Mouse (Mus musculus) lung, adult 2 months (tissue): ENCODE measurements around the gene Gm42906. TPM values are rescaled to one million over a fixed set of nuclear protein-coding genes. Genes with fewer than 3 reads are reported as not detected.

Experiments used
- DNase-seq: peaks from one replicate; pipeline ENCODE4 v3.0.0; 2022
- H3K4me1 ChIP-seq: fragments of 200-500 bp; 2 replicates; pipeline ENCODE4 v1.6.1; 2011; ENCODE audit warnings: low read length; ENCODE audit not compliant: control insufficient read depth, insufficient read depth
- H3K4me3 ChIP-seq: fragments of 200-500 bp; replicated peaks from 2 replicates; pipeline ENCODE3; 2011; ENCODE audit warnings: low read depth, mild to moderate bottlenecking, control low read depth, low read length; ENCODE audit errors: extremely low read depth
- CTCF ChIP-seq: fragments of 200-500 bp; IDR thresholded peaks from 2 replicates; pipeline ENCODE4 v1.5.1; 2011; ENCODE audit warnings: mild to moderate bottlenecking, low read length, control low read depth; ENCODE audit not compliant: insufficient read depth
- POLR2A ChIP-seq: fragments of 200-500 bp; IDR thresholded peaks from 2 replicates; pipeline ENCODE4 v1.6.1; 2011; ENCODE audit warnings: low read depth, mild to moderate bottlenecking, control low read depth, low read length, borderline replicate concordance; ENCODE audit errors: extremely low read depth
- WGBS: fragments of 180-500 bp; shearing (Covaris S2); methylation state at CpG from one replicate; pipeline ENCODE4 v1.1.7; 2018; 5-methylcytosine and 5-hydroxymethylcytosine counted together
- polyA plus RNA-seq: library from polyadenylated mRNA; depleted of rRNA; stranded (reverse); fragments of >200 nt; gene quantifications from 2 replicates; pipeline ENCODE4 v1.2.3, GENCODE M21; 2012

Gene Gm42906
- polyA plus RNA-seq, 1 experiment: not detected

DNA sequence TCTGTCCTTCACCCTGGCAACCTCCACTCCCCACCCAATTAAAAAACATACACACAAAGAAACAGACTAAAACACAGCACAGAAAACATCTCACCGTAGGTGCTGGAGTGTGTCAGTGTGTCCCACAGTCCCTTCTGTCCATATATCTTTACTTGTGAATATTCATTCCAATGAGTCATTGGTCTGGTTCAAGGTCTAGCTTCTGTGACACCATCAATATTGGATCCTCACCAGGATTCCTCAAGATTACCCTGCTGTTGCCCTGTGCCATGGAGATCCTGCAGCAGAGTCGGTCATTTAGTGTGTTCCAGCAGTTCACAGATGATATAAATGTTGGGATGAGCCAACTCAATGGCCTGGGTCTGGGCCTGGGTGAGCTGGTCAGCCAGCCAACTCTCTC, 152.0 kb downstream of the Gm42906 start:
- H3K4me3 ChIP-seq: no peak overlapping the region
- 86% methylated on average over 2 of the region's 2 CpGs for WGBS
- TF ChIP-seq CTCF (no peak), POLR2A (no peak)

DNA sequence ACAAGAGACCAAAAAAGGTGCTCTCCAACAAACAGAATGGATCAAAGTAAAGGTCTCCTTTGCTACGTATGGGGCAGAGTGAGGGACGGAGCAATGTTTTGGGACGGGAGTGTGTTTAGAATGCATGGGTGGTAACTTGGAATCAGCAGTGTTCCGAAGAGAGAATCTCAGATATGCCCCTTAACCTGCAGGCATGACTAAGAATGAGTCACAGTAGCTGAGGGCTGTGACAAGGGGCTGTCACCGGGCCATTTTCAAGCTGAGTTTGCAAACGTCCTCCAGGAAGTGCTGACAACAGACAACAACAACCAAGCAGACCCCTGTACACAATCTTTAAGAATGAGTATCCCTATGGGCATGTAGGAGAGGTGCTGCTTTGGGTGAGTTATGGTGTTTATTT, 153.7 kb downstream of the Gm42906 start:
- Histone ChIP-seq H3K4me3 (no peak overlapping the region), H3K4me1 (no peaks in the 10 kb centered on the region)
- no peak for TF ChIP-seq POLR2A
- TF ChIP-seq CTCF: no peak
- WGBS: 53% methylated on average over 6 of the region's 6 CpGs
- DNase-seq: no peak

More for the DNA sequence above, 152.0 kb downstream of the Gm42906 start:
- no peaks in the 10 kb centered on the region for H3K4me1 ChIP-seq
- no peak for DNase-seq

DNA sequence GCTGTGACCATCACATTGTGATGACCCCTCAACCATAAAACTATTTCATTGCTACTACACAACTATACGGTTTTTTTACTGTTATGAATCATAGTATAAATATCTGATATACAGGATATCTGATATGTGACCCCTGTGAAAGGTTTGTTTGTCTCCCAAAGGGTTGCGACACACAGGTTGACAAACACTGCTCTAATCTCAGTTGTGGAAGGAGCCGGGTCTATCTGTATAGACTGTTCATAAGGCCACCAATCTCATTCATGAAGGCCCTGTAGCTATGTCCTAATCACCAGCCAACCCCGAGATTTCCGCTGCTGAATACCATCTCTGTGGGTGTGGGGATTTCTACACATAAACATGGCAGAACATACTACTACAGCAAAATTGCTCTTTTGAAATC, 157.1 kb downstream of the Gm42906 start:
- Histone ChIP-seq H3K4me3 (no peak overlapping the region), H3K4me1 (no peaks in the 10 kb centered on the region)
- no peak for DNase-seq
- TF ChIP-seq POLR2A (no peak), CTCF (no peak)
- 87% methylated on average over 5 of the region's 5 CpGs for WGBS

DNA sequence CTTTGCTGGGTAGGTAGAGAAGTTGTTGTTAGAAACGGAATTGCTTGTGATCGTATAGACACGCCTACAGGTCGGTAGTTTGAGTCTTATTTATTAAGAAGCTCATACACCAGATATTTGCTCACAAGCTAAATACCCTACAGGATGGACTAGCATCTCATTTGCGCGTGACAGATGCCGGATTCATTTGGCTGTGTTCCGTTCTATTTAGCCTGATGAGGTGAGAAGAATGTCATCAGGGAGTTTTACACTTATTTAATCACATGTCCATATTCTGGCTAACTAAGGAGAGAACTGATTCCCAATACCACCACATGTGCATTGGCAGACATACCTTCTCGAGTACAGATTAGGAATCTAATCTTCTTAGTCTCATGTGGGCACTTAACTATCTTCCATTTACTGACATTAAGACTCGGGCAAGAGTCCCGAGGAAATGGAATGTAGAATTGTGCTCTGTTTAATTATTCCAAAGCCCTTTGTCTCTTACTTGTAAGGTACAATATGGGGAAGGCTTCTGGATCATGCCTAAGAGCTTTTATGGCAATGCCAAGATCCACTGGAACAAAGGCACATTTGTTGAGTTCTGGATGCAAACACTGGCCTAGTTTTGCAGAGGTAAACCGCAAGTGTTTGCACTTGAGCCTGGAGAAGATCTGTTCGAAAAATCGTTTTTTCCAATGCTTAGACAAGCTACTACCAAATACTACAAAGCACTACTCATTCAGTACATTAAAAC, 160.9 kb downstream of the Gm42906 start:
- 82% methylated on average over 14 of the region's 14 CpGs for WGBS
- no peak overlapping the region for H3K4me3 ChIP-seq
- no peaks in the 10 kb centered on the region for H3K4me1 ChIP-seq
- TF ChIP-seq POLR2A (no peak), CTCF (no peak)
- DNase-seq: no peak

DNA sequence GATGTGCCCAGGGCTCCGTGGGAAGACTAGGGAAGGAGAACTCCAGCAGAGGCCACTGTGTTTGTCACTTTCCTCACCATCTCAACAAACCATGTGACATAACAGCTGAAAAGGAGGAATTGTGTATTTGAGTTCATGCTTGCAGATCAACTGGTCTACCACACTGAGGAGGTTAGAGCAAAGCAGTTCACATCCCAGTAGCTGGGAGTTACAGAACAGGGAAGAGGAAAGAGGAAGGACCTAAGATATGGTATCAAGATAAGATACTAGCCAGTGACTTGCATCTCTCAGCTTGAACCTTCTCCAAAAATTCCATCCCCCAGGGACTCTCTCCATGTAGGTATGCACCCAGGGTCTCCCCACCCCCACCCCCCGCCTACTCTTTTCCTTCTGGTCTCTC, 166.4 kb downstream of the Gm42906 start:
- TF ChIP-seq POLR2A (no peak), CTCF (no peak)
- H3K4me1 ChIP-seq: no peaks in the 10 kb centered on the region; the same call in 1 of the 2 replicates
- 74% methylated on average over 2 of the region's 2 CpGs for WGBS
- no peak overlapping the region for H3K4me3 ChIP-seq
- no peak for DNase-seq

DNA sequence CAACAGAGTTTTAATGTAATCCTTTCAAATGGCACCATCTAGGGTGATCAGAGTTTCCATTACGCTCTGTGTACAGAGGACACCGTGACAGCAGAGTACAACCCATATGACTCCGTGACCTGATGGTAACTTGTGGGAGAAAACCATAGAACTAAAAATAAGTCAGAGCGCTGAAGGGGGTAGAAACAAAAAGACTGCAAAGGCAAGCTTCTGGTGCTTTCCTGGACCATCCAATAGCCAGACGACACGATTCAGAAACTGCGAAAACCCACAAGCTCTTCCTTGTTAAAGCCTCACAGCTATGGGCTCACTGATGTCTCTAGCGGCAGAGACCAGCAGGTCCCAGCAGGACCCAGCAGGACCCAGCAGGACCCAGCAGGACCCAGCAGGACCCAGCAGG, 175.8 kb downstream of the Gm42906 start:
- DNase-seq: no peak
- 71% methylated on average over 8 of the region's 8 CpGs for WGBS
- H3K4me1 ChIP-seq: peaks cover 5% of the 10 kb centered on the region
- TF ChIP-seq POLR2A: no peak
- TF ChIP-seq CTCF: no peak
- no peak overlapping the region for H3K4me3 ChIP-seq

DNA sequence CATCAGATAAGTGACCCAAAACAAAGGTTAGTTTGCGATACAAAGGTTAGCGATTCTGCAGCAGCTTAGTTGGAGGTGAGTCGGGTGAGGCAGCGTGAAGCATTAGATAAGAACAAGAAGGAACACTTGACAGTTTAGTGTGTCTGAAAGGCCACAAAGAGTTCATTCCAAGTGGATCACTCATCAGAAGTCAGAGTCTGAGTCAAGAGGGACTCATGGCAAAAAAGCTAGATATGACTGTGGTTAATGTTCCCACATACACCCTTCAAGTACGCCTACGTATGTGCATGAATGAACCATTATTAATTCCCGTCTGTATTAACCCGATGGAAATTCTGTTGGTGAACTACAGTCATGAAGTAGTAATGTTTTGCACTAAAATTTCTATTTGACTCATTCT, 176.3 kb downstream of the Gm42906 start:
- DNase-seq: no peak
- no peak for TF ChIP-seq CTCF
- TF ChIP-seq POLR2A: no peak
- Histone ChIP-seq H3K4me3 (no peak overlapping the region), H3K4me1 (peaks cover 10% of the 10 kb centered on the region)
- WGBS: 77% methylated on average over 8 of the region's 8 CpGs

DNA sequence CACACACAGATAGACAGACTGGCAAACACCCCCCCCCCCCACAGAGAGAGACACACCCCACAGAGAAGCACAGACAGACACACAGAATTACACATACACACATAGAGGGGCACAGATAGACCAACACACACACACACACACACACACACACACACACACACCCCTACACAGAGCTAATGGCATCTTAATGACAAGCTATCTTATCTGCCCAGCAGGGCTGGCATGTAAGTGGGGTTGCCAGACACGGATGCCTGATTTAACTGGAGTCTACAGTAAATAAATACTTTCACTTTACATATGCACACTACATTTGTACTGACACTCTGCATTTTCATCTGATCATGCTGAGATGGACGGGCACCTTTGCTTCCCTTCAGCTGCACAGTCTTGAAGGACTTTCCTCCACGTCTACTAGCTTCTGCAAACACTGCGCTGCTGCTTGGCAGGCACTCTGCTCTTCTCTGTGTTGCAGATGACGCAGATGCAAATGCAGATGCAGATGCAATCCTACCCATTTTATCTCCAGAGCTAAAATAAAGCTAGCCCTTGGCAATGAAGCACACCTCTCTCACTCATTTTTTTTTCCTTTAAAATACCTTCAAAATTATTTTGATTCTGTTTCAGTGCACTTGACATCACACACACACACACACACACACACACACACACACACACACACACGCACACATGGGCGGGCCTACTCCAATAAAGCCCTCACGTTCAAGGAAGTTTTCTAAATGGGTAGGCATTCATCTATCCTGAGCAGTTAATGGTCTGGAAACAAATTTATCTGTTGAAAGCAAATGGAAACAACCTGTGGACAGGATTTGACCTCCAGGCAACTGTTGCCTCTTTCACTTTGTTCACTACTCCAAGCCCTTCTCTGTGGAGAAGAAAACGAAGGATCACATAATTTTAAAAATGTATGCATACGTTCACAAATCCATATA, 179.0 kb downstream of the Gm42906 start:
- Histone ChIP-seq H3K4me1 (peaks cover 10% of the 10 kb centered on the region), H3K4me3 (no peak overlapping the region)
- TF ChIP-seq POLR2A: no peak
- TF ChIP-seq CTCF: no peak
- 71% methylated on average over 10 of the region's 10 CpGs for WGBS
- no peak for DNase-seq

DNA sequence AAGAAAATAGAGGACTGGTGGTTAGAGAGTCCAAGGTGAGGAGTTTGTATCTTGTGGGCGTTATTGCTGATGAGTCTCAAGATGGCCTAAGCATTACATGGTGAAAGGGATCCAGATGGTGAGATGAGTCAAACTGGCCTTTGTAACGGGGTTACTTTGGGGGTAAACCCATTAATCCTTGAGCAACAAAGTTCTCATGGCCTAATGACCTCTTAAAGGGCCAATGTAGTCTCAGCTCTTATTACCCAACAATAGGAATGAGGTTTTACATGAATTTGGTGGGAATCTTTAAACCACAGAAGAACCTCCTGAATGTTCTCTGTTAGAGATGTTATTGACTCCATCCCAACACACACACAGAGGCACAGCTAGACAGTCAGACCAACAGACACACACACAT, 179.9 kb downstream of the Gm42906 start:
- peaks cover 10% of the 10 kb centered on the region for H3K4me1 ChIP-seq
- H3K4me3 ChIP-seq: no peak overlapping the region
- TF ChIP-seq CTCF (no peak), POLR2A (no peak)
- WGBS: 77% methylated on average over 2 of the region's 2 CpGs
- no peak for DNase-seq
